Mouse (Mus musculus) embryonic facial prominence, embryonic 10.5 days (tissue): ENCODE results near the gene Nadk. TPM values are rescaled to one million over a fixed set of nuclear protein-coding genes. Genes with fewer than 3 reads are reported as not detected.
A peak's percentile ranks its signal among the peaks of the same experiment; 100 is the strongest.
"Not testable (repeated sequence)": the region's sequence is repeated elsewhere in the genome, so short reads cannot be mapped to it uniquely, and the experiment has no call there.

Source experiments
- DNase-seq: peaks from one replicate; pipeline ENCODE4 v3.0.0-alpha.2; 2017; ENCODE audit warnings: low spot score
- H3K27ac ChIP-seq: fragments of 300-500 bp; sonication (generic); replicated peaks from 2 replicates; pipeline ENCODE4 v1.5.1; 2016; ENCODE audit warnings: mild to moderate bottlenecking
- H3K27me3 ChIP-seq: fragments of 300-500 bp; sonication (generic); replicated peaks from 2 replicates; pipeline ENCODE4 v1.6.1; 2016; ENCODE audit warnings: low read depth, mild to moderate bottlenecking; ENCODE audit not compliant: poor library complexity, severe bottlenecking
- H3K36me3 ChIP-seq: fragments of 300-500 bp; sonication (generic); replicated peaks from 2 replicates; pipeline ENCODE4 v1.6.1; 2016; ENCODE audit warnings: mild to moderate bottlenecking, moderate library complexity
- H3K4me1 ChIP-seq: fragments of 300-500 bp; sonication (generic); 2 replicates; pipeline ENCODE4 v1.6.1; 2016
- H3K4me3 ChIP-seq: fragments of 300-500 bp; sonication (generic); 2 replicates; pipeline ENCODE4 v1.5.1; 2016; ENCODE audit warnings: mild to moderate bottlenecking, moderate library complexity
- H3K9me3 ChIP-seq: fragments of 300-500 bp; sonication (generic); 2 replicates; pipeline ENCODE4 v1.6.1; 2016; ENCODE audit warnings: mild to moderate bottlenecking
- WGBS: fragments of 180-500 bp; shearing (Covaris S2); methylation state at CpG from one replicate; pipeline ENCODE4 v1.1.7; 2016; 5-methylcytosine and 5-hydroxymethylcytosine counted together
- polyA plus RNA-seq: library from polyadenylated mRNA; unstranded; fragments of >200 nt; fragmentation: Nextera tagmentation; extraction: Ambion mirVana; gene quantifications from 2 replicates; pipeline ENCODE4 v1.2.1, GENCODE M21; 2016

Nadk gene
- polyA plus RNA-seq, 1 experiment from 2014 or later, result 109 TPM

DNA sequence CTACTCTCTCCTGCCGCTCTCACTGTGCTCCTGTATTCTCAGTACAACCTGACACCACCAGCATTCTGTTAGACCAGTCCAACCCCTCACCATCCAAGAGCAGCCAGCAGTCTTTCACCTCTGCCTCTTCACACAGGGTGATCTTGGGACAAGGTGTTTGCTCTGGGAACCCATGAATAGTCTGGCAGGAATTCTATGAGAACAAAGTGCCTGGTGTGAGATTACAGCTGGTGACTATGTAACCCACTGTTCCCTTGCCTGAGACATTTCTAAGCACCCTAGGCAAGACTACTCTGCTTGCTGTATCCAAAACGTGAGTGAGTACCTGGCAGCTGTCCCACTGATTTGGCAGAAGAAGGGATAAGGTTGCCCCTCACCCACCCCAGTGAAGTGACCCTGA lies 1.2 kb upstream of the Nadk start:
- no peak overlapping the region for H3K27ac ChIP-seq
- H3K4me1 ChIP-seq, result peaks cover 41% of the 10 kb centered on the region
- peaks cover 60% of the 10 kb centered on the region for H3K36me3 ChIP-seq
- no peak for DNase-seq
- 75% methylated on average over 2 of the region's 2 CpGs for WGBS
- H3K4me3 ChIP-seq, result no peak overlapping the region
- H3K27me3 ChIP-seq, result no peaks in the 10 kb centered on the region
- H3K9me3 ChIP-seq, result no peaks in the 10 kb centered on the region

DNA sequence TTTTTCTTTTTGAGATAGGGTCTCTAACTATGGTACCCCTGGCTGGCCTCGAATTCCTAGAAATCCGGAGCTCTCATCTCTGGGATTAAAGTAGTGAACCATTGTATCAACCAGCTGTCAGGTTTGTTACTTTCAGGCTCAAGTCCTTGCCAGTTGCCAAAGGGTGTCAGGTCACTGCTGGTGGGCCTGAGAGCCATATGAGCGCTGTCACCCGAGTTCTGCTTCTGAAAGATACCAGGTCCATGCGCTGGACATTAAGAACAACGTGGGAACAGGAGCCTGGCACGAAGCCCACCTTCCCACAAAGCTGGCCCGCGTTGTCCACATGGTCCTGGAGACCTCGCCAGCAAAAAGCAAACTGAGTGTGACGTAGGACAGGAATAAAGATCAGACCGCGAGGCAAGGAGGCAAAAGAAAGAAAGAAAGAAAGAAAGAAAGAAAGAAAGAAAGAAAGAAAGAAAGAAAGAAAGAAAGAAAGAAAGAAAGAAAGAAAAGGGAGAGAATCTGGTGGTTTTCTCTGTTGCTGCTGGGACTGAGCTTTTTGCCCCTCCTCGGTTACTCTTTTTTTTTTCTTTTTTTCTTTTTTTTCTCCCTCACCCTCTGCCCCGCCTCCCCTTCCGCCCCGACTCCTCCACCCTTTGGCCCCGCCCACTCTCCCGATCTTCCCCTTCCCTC lies 684 bp downstream of the Nadk start:
- Histone ChIP-seq H3K27ac (peak overlapping the region; percentile 91), H3K27me3 (no peaks in the 10 kb centered on the region), H3K9me3 (no peaks in the 10 kb centered on the region), H3K4me3 (peak overlapping the region; percentile 70), H3K4me1 (peaks cover 45% of the 10 kb centered on the region), H3K36me3 (peaks cover 42% of the 10 kb centered on the region)
- 6% methylated on average over 19 of the region's 19 CpGs for WGBS
- DNase-seq, result peak; percentile 53

DNA sequence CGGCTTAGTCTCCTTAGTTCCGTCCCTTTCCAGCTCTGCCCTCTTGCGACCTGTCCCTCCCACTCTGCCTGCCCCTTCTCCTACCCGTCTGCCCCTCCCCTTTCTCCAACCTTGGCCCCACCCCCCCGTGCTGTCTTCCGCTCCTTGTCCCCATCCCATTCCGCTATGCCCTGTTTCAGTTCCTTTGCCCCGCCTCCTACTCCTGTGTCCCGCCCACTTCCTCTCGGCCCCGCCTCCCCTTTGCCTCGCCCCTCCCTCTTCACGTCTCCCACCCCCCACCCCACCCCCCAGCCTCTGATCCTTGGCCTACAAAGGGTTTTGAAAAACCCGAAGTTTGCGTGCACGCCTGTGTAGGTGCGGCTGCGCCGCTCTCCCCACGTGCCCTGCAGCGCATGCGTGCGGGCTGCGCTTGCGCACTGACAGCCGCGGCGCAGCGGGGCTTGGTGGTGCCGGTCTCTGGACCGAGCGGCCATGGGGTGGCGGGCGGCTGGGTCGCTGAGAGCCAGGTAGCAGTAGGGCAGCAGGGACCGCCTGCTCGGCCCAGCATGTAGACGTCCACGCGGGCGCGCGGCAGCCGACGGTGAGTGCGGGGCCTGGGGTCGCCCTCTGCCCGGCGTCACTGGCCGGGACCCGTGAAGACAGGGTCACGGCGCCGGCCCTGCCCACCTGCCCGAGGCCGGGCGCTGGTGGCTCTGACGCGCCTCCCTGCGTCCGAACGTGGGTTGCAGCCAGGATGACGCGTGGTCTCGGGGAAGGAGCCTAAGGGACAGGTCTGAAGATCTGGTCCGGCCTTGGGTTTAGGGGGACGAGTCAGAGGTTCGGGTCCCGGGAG lies 1.4 kb downstream of the Nadk start:
- no peaks in the 10 kb centered on the region for H3K9me3 ChIP-seq
- peak; percentile 100 for DNase-seq
- 1% methylated on average over 69 of the region's 69 CpGs for WGBS
- H3K27ac ChIP-seq, result peak overlapping the region; percentile 91
- no peaks in the 10 kb centered on the region for H3K27me3 ChIP-seq
- peak overlapping the region; percentile 70 for H3K4me3 ChIP-seq
- H3K4me1 ChIP-seq, result peaks cover 45% of the 10 kb centered on the region
- H3K36me3 ChIP-seq, result peaks cover 35% of the 10 kb centered on the region

DNA sequence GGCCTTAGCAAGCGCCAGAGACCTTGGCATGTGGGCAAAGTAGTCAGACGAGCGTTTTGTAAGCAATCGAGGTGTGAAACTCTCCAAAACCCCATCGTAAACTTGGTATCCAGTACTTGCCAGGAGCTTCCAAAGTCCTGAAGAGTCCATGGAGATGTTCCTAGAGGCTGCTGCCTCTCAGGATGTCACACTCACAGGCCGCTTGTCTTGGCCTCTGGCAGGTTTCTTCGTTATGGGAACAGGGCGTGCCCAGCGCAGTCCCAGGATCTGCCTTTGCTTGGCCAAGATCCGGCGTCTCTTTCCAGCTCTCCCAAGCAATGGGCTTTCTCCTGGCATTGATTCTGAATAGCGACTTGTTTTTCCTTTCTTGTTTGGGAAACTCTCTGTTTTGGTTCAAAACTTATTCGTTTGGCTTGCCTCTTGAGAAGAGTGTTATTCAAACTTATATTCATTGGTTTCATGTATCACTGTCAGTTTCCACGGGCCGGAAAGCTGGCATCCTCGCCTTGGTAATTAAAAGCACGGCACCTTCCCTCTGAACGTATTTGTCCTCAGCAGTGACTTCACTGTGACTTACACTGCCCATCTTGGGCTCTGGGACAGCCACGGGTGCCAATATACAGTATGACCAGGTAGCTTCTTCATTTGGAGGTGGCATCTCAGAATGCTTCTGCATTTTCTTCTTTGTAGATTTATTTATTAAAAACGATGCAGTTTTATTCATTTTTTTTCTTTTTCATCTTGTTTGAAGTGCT lies 2.3 kb downstream of the Nadk start:
- Histone ChIP-seq H3K27me3 (no peaks in the 10 kb centered on the region), H3K27ac (peak overlapping the region; percentile 91), H3K9me3 (no peaks in the 10 kb centered on the region), H3K4me1 (peaks cover 45% of the 10 kb centered on the region), H3K36me3 (peaks cover 26% of the 10 kb centered on the region), H3K4me3 (peak overlapping the region; percentile 70)
- no peak for DNase-seq
- 19% methylated on average over 20 of the region's 20 CpGs for WGBS

DNA sequence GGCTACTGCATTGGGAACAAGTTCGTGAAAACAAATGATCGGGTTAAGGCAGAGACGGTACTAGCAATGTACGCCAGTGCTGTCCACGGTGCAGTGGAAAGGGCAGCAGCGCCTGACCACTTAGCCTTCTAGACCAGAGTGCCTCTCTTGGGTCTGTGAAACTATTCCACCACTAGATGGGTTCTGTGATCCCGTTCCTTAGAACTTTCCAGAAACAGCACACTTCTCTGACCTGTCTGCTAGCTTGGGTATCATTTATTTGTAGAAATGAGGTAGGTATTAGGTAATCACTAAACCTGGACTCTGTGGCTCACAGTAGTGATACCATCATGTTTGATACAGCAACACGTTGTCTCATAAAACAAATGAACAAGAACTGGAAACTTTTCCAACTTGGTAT lies 4.4 kb downstream of the Nadk start:
- H3K9me3 ChIP-seq, result no peaks in the 10 kb centered on the region
- H3K27ac ChIP-seq, result no peak overlapping the region
- peaks cover 42% of the 10 kb centered on the region for H3K4me1 ChIP-seq
- no peak for DNase-seq
- 77% methylated on average over 8 of the region's 8 CpGs for WGBS
- no peaks in the 10 kb centered on the region for H3K27me3 ChIP-seq
- peaks cover 5% of the 10 kb centered on the region for H3K36me3 ChIP-seq
- H3K4me3 ChIP-seq, result no peak overlapping the region

DNA sequence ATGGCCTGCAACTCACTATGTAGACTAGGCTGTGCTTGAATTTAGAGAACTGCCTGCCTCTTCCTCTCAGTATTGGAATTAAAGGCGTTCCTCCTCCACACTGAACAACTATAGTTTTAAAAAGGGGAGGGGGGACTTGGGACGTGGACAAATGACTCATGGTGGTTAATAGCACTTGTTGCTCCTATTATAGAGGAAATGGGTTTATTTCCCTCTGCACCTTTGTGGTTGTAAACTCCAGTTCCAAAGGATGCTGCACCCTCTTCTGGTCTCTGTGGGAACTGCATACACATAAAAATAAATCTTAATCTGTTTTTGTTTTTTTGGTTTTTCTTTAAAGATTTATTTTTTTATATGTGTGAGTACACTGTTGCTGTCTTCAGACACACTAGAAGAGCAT lies 6.0 kb downstream of the Nadk start:
- Histone ChIP-seq H3K27me3 (no peaks in the 10 kb centered on the region), H3K4me1 (peaks cover 31% of the 10 kb centered on the region), H3K4me3 (no peak overlapping the region), H3K9me3 (no peaks in the 10 kb centered on the region), H3K27ac (no peak overlapping the region), H3K36me3 (no peaks in the 10 kb centered on the region)
- no peak for DNase-seq
- 42% methylated on average over 2 of the region's 2 CpGs for WGBS

DNA sequence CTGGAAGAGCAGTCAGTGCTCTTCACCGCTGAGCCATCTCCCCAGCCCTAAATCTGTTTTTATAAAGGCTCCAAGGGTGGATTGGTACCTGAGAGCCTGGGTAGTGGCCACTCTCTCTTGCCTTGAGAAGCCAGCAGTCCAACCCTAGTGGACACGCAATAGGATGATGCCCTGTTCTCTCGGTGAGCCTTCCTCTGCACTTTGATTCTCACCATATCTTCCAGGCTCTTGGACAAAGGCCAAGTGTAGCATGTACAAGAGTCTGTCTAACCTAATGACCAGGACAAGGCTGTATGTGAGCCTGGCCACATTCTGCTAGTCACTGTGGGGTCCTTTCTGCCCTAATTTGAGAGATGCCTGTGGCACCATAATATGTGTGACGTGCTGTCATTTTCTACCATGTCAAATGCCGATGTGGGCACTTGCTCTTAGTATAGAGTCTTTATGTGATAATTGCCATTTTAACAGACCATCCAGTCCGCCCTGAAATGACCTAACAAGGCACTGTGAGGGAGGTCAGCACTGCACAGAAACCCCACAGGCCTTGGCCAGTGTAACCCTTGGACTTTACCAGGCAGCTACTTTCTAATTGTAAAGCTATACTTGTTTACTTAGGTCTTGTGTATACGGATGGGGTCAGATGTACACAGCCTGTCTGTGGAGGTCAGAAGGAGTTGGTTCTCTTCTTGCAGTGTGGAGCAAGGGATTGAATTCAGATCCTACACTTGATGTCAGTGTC lies 6.6 kb downstream of the Nadk start:
- WGBS, result 91% methylated on average over 7 of the region's 7 CpGs
- no peaks in the 10 kb centered on the region for H3K27me3 ChIP-seq
- no peak for DNase-seq
- H3K36me3 ChIP-seq, result 0 out of 2 replicates have a peak, but pooled peaks cover 3% of the 10 kb centered on the region
- no peaks in the 10 kb centered on the region for H3K9me3 ChIP-seq
- no peak overlapping the region for H3K4me3 ChIP-seq
- peaks cover 26% of the 10 kb centered on the region for H3K4me1 ChIP-seq
- no peak overlapping the region for H3K27ac ChIP-seq

DNA sequence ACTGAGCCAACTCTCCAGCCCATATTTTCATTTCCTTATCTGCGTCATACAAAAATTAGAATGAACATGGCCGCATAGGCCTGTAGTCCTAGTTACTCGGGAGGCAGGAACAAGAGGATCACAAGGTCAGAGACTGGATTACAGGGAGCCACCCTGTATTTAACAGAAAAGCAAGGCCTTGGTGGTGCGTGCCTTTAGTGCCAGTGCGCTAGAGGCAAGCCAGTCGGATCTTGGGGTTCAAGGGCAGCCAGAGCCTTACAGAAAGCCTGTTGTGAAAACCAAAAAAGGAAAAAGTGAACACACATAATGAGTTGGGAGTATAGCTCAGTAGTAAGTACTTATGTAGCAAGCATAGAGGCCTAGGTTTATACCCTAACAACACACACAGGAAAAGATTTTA lies 7.6 kb downstream of the Nadk start:
- 0 out of 2 replicates have a peak, but pooled peaks cover 3% of the 10 kb centered on the region for H3K36me3 ChIP-seq
- peaks cover 19% of the 10 kb centered on the region for H3K4me1 ChIP-seq
- no peaks in the 10 kb centered on the region for H3K27me3 ChIP-seq
- no peak for DNase-seq
- H3K4me3 ChIP-seq, result no peak overlapping the region
- WGBS, result 94% methylated on average over 6 of the region's 6 CpGs
- H3K9me3 ChIP-seq, result no peaks in the 10 kb centered on the region
- no peak overlapping the region for H3K27ac ChIP-seq

DNA sequence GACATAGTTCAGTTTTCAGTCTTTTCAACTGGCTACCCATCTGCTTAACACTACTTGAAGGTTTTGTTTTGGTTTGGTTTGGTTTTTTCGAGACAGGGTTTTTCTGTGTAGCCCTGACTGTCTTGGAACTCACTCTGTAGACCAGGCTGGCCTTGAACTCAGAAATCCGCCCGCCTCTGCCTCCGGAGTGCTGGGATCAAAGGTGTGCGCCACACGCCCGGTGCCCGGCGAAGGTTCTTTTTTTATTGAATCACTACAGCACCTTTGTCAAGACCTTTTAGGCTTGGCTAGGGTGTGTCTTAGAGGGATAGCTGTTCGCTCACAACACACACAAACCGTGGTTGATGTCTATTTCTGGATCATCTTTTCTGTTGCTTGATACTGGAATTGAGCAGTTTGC lies 8.1 kb downstream of the Nadk start:
- not testable (repeated sequence) for DNase-seq, H3K4me3 ChIP-seq, H3K36me3 ChIP-seq, H3K27me3 ChIP-seq, H3K9me3 ChIP-seq, H3K27ac ChIP-seq
- WGBS, result 94% methylated on average over 11 of the region's 11 CpGs
- peaks cover 14% of the 10 kb centered on the region for H3K4me1 ChIP-seq

DNA sequence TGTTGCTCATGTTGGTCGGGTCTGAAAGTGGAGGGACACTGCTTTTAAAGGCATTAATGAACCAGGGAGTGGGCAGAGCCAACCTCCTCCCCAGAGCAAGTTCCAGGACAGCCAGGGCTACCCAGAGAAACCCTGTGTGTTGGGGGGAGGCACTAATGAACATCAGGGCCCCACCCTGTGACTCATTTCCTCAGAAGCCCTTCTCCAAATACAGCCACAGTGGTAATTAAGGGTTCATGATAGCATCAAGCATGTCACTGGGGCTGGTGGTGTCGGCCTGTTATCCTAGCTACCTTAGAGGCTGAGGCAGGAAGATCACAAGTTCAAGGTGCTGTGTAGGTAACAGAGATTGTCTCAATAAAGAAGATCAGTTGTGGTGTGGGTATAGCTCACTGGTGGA lies 9.3 kb downstream of the Nadk start:
- Histone ChIP-seq H3K27ac (no peak overlapping the region), H3K4me3 (no peak overlapping the region), H3K4me1 (peaks cover 7% of the 10 kb centered on the region; the same call in 1 of the 2 replicates), H3K9me3 (no peaks in the 10 kb centered on the region), H3K36me3 (peaks cover 14% of the 10 kb centered on the region), H3K27me3 (no peaks in the 10 kb centered on the region)
- DNase-seq, result no peak
- 86% methylated on average over 2 of the region's 2 CpGs for WGBS

DNA sequence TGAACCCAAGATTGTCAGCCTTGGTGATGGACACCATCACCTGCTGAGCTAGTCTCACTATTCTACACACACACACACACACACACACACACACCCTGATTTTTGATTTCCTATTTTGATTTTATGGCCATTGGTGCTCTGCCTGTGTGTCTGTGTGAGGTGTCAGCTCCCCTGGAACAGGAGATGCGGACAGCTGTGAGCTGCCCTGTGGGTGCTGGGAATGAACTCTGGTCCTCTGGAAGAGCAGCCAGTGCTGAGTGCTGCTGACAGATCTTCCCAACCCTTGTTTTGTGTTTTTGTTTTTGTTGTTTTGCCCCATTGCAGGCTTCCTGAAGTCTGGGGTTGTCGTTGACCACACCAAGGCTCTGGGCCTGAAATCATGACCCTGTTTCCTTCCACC lies 11.0 kb downstream of the Nadk start:
- H3K27me3 ChIP-seq, result no peaks in the 10 kb centered on the region
- H3K4me3 ChIP-seq, result no peak overlapping the region
- no peaks in the 10 kb centered on the region for H3K9me3 ChIP-seq
- H3K36me3 ChIP-seq, result peaks cover 32% of the 10 kb centered on the region
- 96% methylated on average over 2 of the region's 2 CpGs for WGBS
- H3K4me1 ChIP-seq, result peaks cover 7% of the 10 kb centered on the region; the same call in 1 of the 2 replicates
- H3K27ac ChIP-seq, result no peak overlapping the region
- no peak for DNase-seq

DNA sequence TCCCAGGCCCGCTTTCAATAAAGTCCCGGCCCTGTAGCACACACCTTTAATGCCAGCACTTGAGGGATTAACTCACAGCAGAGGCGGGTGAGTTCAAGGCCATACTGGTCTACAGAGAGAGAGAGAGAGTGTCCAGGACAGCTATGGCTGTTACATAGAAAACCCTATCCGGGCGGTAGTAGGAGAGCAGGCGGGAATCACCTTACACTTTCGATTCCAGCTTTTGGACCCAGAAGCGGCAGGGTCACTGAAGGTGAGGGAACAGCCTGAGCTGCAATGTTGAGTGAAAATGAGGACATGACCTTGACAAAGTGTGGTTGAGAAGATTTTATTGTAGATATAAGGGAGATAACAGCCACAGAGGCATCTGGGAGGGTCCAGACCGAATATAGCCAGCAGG lies 11.7 kb downstream of the Nadk start:
- DNase-seq, result no peak
- WGBS, result 93% methylated on average over 9 of the region's 9 CpGs
- Histone ChIP-seq H3K9me3 (no peaks in the 10 kb centered on the region), H3K4me1 (peaks cover 7% of the 10 kb centered on the region; the same call in 1 of the 2 replicates), H3K4me3 (no peak overlapping the region), H3K27me3 (no peaks in the 10 kb centered on the region), H3K27ac (no peak overlapping the region), H3K36me3 (peaks cover 39% of the 10 kb centered on the region)
